ENCODE assay signal across 8 mouse cellular contexts in the genomic region with DNA sequence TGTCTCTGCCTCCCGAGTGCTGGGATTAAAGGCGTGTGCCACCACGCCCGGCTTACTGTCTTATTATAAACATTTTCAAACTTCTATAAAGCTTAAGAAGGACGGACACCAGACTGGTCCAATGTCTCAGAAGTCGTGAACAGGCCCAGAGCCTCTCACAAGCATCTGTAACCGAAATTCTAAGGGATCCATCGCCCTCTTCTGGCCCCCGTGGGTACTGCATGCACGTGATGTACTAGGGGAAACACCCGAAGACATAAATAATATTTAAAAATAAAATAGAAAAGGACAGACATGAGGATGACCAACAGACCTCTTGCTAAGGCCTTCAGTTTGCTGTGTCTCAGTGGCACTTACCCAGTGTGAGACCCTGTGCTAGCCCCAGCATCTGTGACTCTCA. TPM values are rescaled to one million over a fixed set of nuclear protein-coding genes. Genes with fewer than 3 reads are reported as not detected.
DNase-seq lines count a peak whose midpoint lies in the region; ATAC-seq and TF ChIP-seq lines count a peak whose summit lies in the region.

No protein-coding gene starts in this region.

- DNase-seq in cerebellum, postnatal 25 days, result peak; percentile 38 to 55
- DNase-seq in cerebellum, adult 8-10 months, result no peak
- peak; percentile 62 for DNase-seq in thymus, adult 2 months
- DNase-seq in thymus, postnatal 0 days (ENCODE audit: low spot score), result no peak
- no peak for DNase-seq in lung, embryonic 14.5 days
- peak; percentile 75 for DNase-seq in thymus, postnatal 4 days
- no peak for DNase-seq in hindbrain, embryonic 14.5 days (ENCODE audit: low spot score)

- peak; percentile 39; the same call in 1 of the 2 replicates for TF ChIP-seq CTCF in thymus, adult 2 months (IDR thresholded peaks at IDR 0.05; ENCODE audit: borderline replicate concordance, control insufficient read depth, extremely low read depth, insufficient read depth, low read length, poor library complexity)
- TF ChIP-seq CTCF in lung, embryonic 14.5 days (IDR thresholded peaks at IDR 0.05; ENCODE audit: low read depth), result peak; percentile 33; the same call in 1 of the 2 replicates

- no peak overlapping the region for H3K4me3 ChIP-seq in thymus, adult 2 months (ENCODE audit: control insufficient read depth, insufficient read depth, low read length)
- H3K4me3 ChIP-seq in lung, embryonic 14.5 days (ENCODE audit: low read depth, low read length), result no peak overlapping the region
- H3K4me3 ChIP-seq in hindbrain, embryonic 14.5 days (replicated peaks; ENCODE audit: low read length), result no peak overlapping the region

- WGBS in thymus, adult 2 months, result 88% methylated on average over 11 of the region's 11 CpGs
- 74% methylated on average over 11 of the region's 11 CpGs for WGBS in lung, embryonic 14.5 days
- WGBS in hindbrain, embryonic 14.5 days, result 81% methylated on average over 11 of the region's 11 CpGs

- H3K9ac ChIP-seq in lung, embryonic 14.5 days, result no peak overlapping the region
- no peak overlapping the region for H3K9ac ChIP-seq in hindbrain, embryonic 14.5 days

- no peak for ATAC-seq in lung, embryonic 14.5 days (ENCODE audit: insufficient read depth)
- no peak; the same call in 1 of the 2 replicates for ATAC-seq in erythroblast, adult 5-6 weeks (replicated peaks; ENCODE audit: low FRiP score, poor library complexity, severe bottlenecking)
- ATAC-seq in hindbrain, embryonic 14.5 days (ENCODE audit: low FRiP score), result no peak

- H3K4me1 ChIP-seq in thymus, adult 2 months (replicated peaks; ENCODE audit: control insufficient read depth, insufficient read depth, low read length), result peaks cover 3% of the 10 kb centered on the region
- no peaks in the 10 kb centered on the region for H3K4me1 ChIP-seq in lung, embryonic 14.5 days (ENCODE audit: insufficient read depth)
- 0 out of 2 replicates have a peak, but pooled peaks cover 4% of the 10 kb centered on the region for H3K4me1 ChIP-seq in hindbrain, embryonic 14.5 days (replicated peaks; ENCODE audit: control insufficient read depth, insufficient read depth, low read length)

- no peaks in the 10 kb centered on the region for H3K36me3 ChIP-seq in thymus, adult 2 months (ENCODE audit: control insufficient read depth, insufficient read depth, low read length)
- no peaks in the 10 kb centered on the region for H3K36me3 ChIP-seq in lung, embryonic 14.5 days (ENCODE audit: insufficient read depth)
- H3K36me3 ChIP-seq in hindbrain, embryonic 14.5 days (replicated peaks; ENCODE audit: control insufficient read depth, insufficient read depth), result no peaks in the 10 kb centered on the region

- no peak overlapping the region for H3K27ac ChIP-seq in thymus, adult 2 months (ENCODE audit: control insufficient read depth, insufficient read depth, low read length)
- no peak overlapping the region for H3K27ac ChIP-seq in lung, embryonic 14.5 days (ENCODE audit: low read depth)
- no peak overlapping the region for H3K27ac ChIP-seq in hindbrain, embryonic 14.5 days

- no peaks in the 10 kb centered on the region for H3K9me3 ChIP-seq in lung, embryonic 14.5 days (ENCODE audit: low read depth, low read length)
- H3K9me3 ChIP-seq in hindbrain, embryonic 14.5 days (ENCODE audit: control insufficient read depth, low read length), result peaks cover 5% of the 10 kb centered on the region; the same call in 1 of the 2 replicates

- no peak for TF ChIP-seq POLR2A in thymus, adult 2 months (IDR thresholded peaks at IDR 0.05; ENCODE audit: control insufficient read depth, extremely low read depth, insufficient read depth, low read length, poor library complexity)

- no peaks in the 10 kb centered on the region for H3K27me3 ChIP-seq in thymus, adult 2 months (ENCODE audit: control insufficient read depth, insufficient read depth, low read length)
- H3K27me3 ChIP-seq in lung, embryonic 14.5 days (ENCODE audit: insufficient read depth, low read length), result no peaks in the 10 kb centered on the region
- no peaks in the 10 kb centered on the region for H3K27me3 ChIP-seq in hindbrain, embryonic 14.5 days (ENCODE audit: control insufficient read depth, insufficient read depth, low read length)

- no peak overlapping the region for H3K4me2 ChIP-seq in lung, embryonic 14.5 days
- no peak overlapping the region for H3K4me2 ChIP-seq in hindbrain, embryonic 14.5 days (replicated peaks)

RNA-seq across cellular contexts. Expression of gene Smg1, which starts 51.8 kb away (rescaled TPM):
- polyA plus RNA-seq in thymus, adult 2 months (2012; rRNA removed), result 83.7 and 107 TPM in 2 replicates
- polyA plus RNA-seq in thymus, postnatal 0 days (2015; fragmentation: Nextera tagmentation; extraction: Ambion mirVana), result 24.0 and 31.4 TPM in 2 replicates
- 28.1 and 28.3 TPM in 2 replicates for polyA plus RNA-seq in lung, embryonic 14.5 days (2014; fragmentation: Nextera tagmentation; extraction: Ambion mirVana)
- total RNA-seq in erythroblast, adult 5-6 weeks (2015; ENCODE audit: low replicate concordance), result 11.1 and 26.3 TPM in 2 replicates
- 14.5 and 16.7 TPM in 2 replicates for total RNA-seq in erythroblast, adult 5-6 weeks (2017; ENCODE audit: low replicate concordance)
- 27.8 and 28.6 TPM in 2 replicates for polyA plus RNA-seq in hindbrain, embryonic 14.5 days (2014; fragmentation: Nextera tagmentation; extraction: Ambion mirVana)

Comparison
In these comparisons a context has a peak if more than half of its experiments do, and no peak if none do; other contexts are left out.
1. DNase-seq: peak in cerebellum, postnatal 25 days (2 of 2), thymus, adult 2 months (single experiment) and thymus, postnatal 4 days (single experiment); none in cerebellum, adult 8-10 months (single experiment), thymus, postnatal 0 days (single experiment), lung, embryonic 14.5 days (single experiment) and hindbrain, embryonic 14.5 days (single experiment).